8 mouse cellular contexts compared by ENCODE assay signal in genomic region chr3:88553880-88554586, GRCm38 (mm10). TPM values are rescaled to one million over a fixed set of nuclear protein-coding genes. Genes with fewer than 3 reads are reported as not detected.
A peak's percentile ranks its signal among the peaks of the same experiment; 100 is the strongest.
DNase-seq lines count a peak whose midpoint lies in the region; ATAC-seq and TF ChIP-seq lines count a peak whose summit lies in the region.
"Had no signal": no experiment of that assay in that cellular context is flagged by ENCODE, and none has a peak within 500 bp of the region (broad histone marks: within the 10 kb centered on the region; RNA-seq: fewer than 3 reads in every experiment).

No protein-coding gene starts in this region.

- peak overlapping the region; percentile 91 for H3K4me2 ChIP-seq in heart, embryonic 12.5 days
- peak overlapping the region; percentile 72 for H3K4me2 ChIP-seq in midbrain, embryonic 12.5 days (replicated peaks)

- intact Hi-C loops in left cerebral cortex, postnatal 4 days (cut with DNase I): no loop called here

- peak overlapping the region; percentile 96 for H3K27ac ChIP-seq in heart, embryonic 12.5 days (ENCODE audit: poor library complexity, severe bottlenecking)
- peak overlapping the region; percentile 96 for H3K27ac ChIP-seq in midbrain, embryonic 12.5 days (replicated peaks)
- H3K27ac ChIP-seq in testis, adult 2 months (ENCODE audit: control insufficient read depth, insufficient read depth, low read depth, low read length): peak overlapping the region; percentile 89

- H3K27me3 ChIP-seq in heart, embryonic 12.5 days (replicated peaks): no peaks in the 10 kb centered on the region
- H3K27me3 ChIP-seq in midbrain, embryonic 12.5 days: no peaks in the 10 kb centered on the region
- no peaks in the 10 kb centered on the region for H3K27me3 ChIP-seq in testis, adult 2 months (ENCODE audit: control insufficient read depth, insufficient read depth, low read length)

- 1% methylated on average over 40 of the region's 41 CpGs for WGBS in heart, embryonic 12.5 days
- WGBS in midbrain, embryonic 12.5 days: under 1% methylated on average over 41 of the region's 41 CpGs

- peak; percentile 48 for ATAC-seq in heart, embryonic 12.5 days (ENCODE audit: insufficient number of reproducible peaks, low FRiP score)
- peak; percentile 58 for ATAC-seq in midbrain, embryonic 12.5 days (ENCODE audit: low FRiP score, low read depth)

- DNase-seq in 3134 (ENCODE audit: extremely low read depth, insufficient read length, low spot score): peak; percentile 73
- DNase-seq in CD4-positive helper T cell, adult 2 months (ENCODE audit: low read depth, low spot score): peak; percentile 69
- peak; percentile 63 to 70 for DNase-seq in cerebellum, postnatal 4 days (ENCODE audit: low spot score in 2 of 2)
- peak; percentile 72 for DNase-seq in left cerebral cortex, postnatal 4 days

- peak overlapping the region; percentile 84 for H3K4me3 ChIP-seq in heart, embryonic 12.5 days
- peak overlapping the region; percentile 83 for H3K4me3 ChIP-seq in midbrain, embryonic 12.5 days
- H3K4me3 ChIP-seq in testis, adult 2 months (ENCODE audit: control insufficient read depth, low read depth, low read length): peak overlapping the region; percentile 92

- peaks cover 27% of the 10 kb centered on the region for H3K4me1 ChIP-seq in heart, embryonic 12.5 days (replicated peaks)
- peaks cover 27% of the 10 kb centered on the region for H3K4me1 ChIP-seq in midbrain, embryonic 12.5 days
- peaks cover 9% of the 10 kb centered on the region for H3K4me1 ChIP-seq in testis, adult 2 months (ENCODE audit: control insufficient read depth, insufficient read depth, low read length)

- peaks cover 35% of the 10 kb centered on the region for H3K36me3 ChIP-seq in heart, embryonic 12.5 days
- H3K36me3 ChIP-seq in midbrain, embryonic 12.5 days: peaks cover 37% of the 10 kb centered on the region
- no peaks in the 10 kb centered on the region for H3K36me3 ChIP-seq in testis, adult 2 months (ENCODE audit: control insufficient read depth, insufficient read depth, low read length)

- H3K9ac ChIP-seq in heart, embryonic 12.5 days: peak overlapping the region; percentile 89
- peak overlapping the region; percentile 91 for H3K9ac ChIP-seq in midbrain, embryonic 12.5 days (replicated peaks)

- no peak; the same call in none of the 2 replicates for TF ChIP-seq POLR2A in testis, adult 2 months (IDR thresholded peaks at IDR 0.05; ENCODE audit: control insufficient read depth, low read depth, low read length)

- no peaks in the 10 kb centered on the region for H3K9me3 ChIP-seq in heart, embryonic 12.5 days (replicated peaks)
- H3K9me3 ChIP-seq in midbrain, embryonic 12.5 days: no peaks in the 10 kb centered on the region

- no peak for TF ChIP-seq CTCF in testis, adult 2 months (IDR thresholded peaks at IDR 0.05; ENCODE audit: control insufficient read depth, insufficient read depth, insufficient replicate concordance, low read depth, low read length)

RNA-seq across cellular contexts. Expression of gene Ubqln4, which starts 0.5 kb away (rescaled TPM):
- 46.5 and 47.9 TPM in 2 replicates for polyA plus RNA-seq in heart, embryonic 12.5 days (2016; fragmentation: Nextera tagmentation; extraction: Ambion mirVana)
- 100 to 1,000 TPM in 1 of 2 experiments, 10 to 100 TPM in 1; 97.5 to 105 TPM for total RNA-seq in left cerebral cortex, postnatal 4 days (2021)
- 64.7 and 71.2 TPM in 2 replicates for polyA plus RNA-seq in midbrain, embryonic 12.5 days (2016; fragmentation: Nextera tagmentation; extraction: Ambion mirVana)
- 51.4 and 55.3 TPM in 2 replicates for polyA plus RNA-seq in testis, adult 2 months (2012; rRNA removed)

RNA-seq across cellular contexts. Expression of gene Lamtor2, which starts 1.2 kb away (rescaled TPM):
- polyA plus RNA-seq in heart, embryonic 12.5 days (2016; fragmentation: Nextera tagmentation; extraction: Ambion mirVana): 108 and 114 TPM in 2 replicates
- total RNA-seq in left cerebral cortex, postnatal 4 days (2021): 100 to 1,000 TPM; 106 to 120 TPM
- 137 and 152 TPM in 2 replicates for polyA plus RNA-seq in midbrain, embryonic 12.5 days (2016; fragmentation: Nextera tagmentation; extraction: Ambion mirVana)
- 46.9 and 53.9 TPM in 2 replicates for polyA plus RNA-seq in testis, adult 2 months (2012; rRNA removed)

RNA-seq across cellular contexts. Expression of gene Rab25, which starts 5.9 kb away (rescaled TPM):
- 0.55 TPM in 1 of 2 replicates, not detected in the other for polyA plus RNA-seq in heart, embryonic 12.5 days (2016; fragmentation: Nextera tagmentation; extraction: Ambion mirVana)
- total RNA-seq in left cerebral cortex, postnatal 4 days (2021): under 1 TPM in 1 of 2 experiments, not detected in 1; 0.83 TPM
- 0.21 and 0.47 TPM in 2 replicates for polyA plus RNA-seq in midbrain, embryonic 12.5 days (2016; fragmentation: Nextera tagmentation; extraction: Ambion mirVana)
- polyA plus RNA-seq in testis, adult 2 months (2012; rRNA removed): 0.10 and 1.9 TPM in 2 replicates
- total RNA-seq: hematopoietic stem cell, adult 5-6 weeks had no signal

RNA-seq across cellular contexts. Expression of gene Ssr2, which starts 21.6 kb away (rescaled TPM):
- 181 and 185 TPM in 2 replicates for polyA plus RNA-seq in heart, embryonic 12.5 days (2016; fragmentation: Nextera tagmentation; extraction: Ambion mirVana)
- 100 to 1,000 TPM; 114 to 121 TPM for total RNA-seq in left cerebral cortex, postnatal 4 days (2021)
- 132 and 137 TPM in 2 replicates for polyA plus RNA-seq in midbrain, embryonic 12.5 days (2016; fragmentation: Nextera tagmentation; extraction: Ambion mirVana)
- polyA plus RNA-seq in testis, adult 2 months (2012; rRNA removed): 128 and 161 TPM in 2 replicates

RNA-seq across cellular contexts. Expression of gene Mex3a, which starts 21.8 kb away (rescaled TPM):
- polyA plus RNA-seq in heart, embryonic 12.5 days (2016; fragmentation: Nextera tagmentation; extraction: Ambion mirVana): 11.8 and 13.9 TPM in 2 replicates
- total RNA-seq in left cerebral cortex, postnatal 4 days (2021): 10 to 100 TPM; 80.5 to 87.8 TPM
- polyA plus RNA-seq in midbrain, embryonic 12.5 days (2016; fragmentation: Nextera tagmentation; extraction: Ambion mirVana): 47.8 and 49.9 TPM in 2 replicates
- 1.4 and 1.5 TPM in 2 replicates for polyA plus RNA-seq in testis, adult 2 months (2012; rRNA removed)

Comparison
In these comparisons a context has a peak if more than half of its experiments do, and no peak if none do; other contexts are left out.
1. Peak in every context shown above with its lines: DNase-seq, ATAC-seq, H3K4me3 ChIP-seq and H3K27ac ChIP-seq.